Mouse (Mus musculus) forebrain, postnatal 0 days (tissue): Measurements from ENCODE around the gene Ahnak. TPM values are rescaled to one million over a fixed set of nuclear protein-coding genes. Genes with fewer than 3 reads are reported as not detected.

Experiments used
- ATAC-seq: fragments of 200-750 bp; cut with Nextera tagmentation; 2 replicates; pipeline ENCODE4 v1.8.0; 2017; ENCODE audit warnings: mild to moderate bottlenecking, moderate library complexity
- DNase-seq: peaks from one replicate; pipeline ENCODE4 v3.0.0-alpha.2; 2015
- H3K27ac ChIP-seq: fragments of 300-500 bp; sonication (generic); 2 replicates; pipeline ENCODE4 v1.5.1; 2014; ENCODE audit warnings: low read depth, mild to moderate bottlenecking, antibody characterized with exemption, low read length, moderate library complexity, mixed read lengths
- H3K27me3 ChIP-seq: fragments of 300-500 bp; sonication (generic); 2 replicates; pipeline ENCODE4 v1.6.1; 2014; ENCODE audit warnings: mild to moderate bottlenecking, low read length, mixed read lengths; ENCODE audit not compliant: insufficient read depth
- H3K36me3 ChIP-seq: fragments of 300-500 bp; sonication (generic); 2 replicates; pipeline ENCODE4 v1.6.1; 2014; ENCODE audit warnings: mild to moderate bottlenecking, moderate library complexity; ENCODE audit not compliant: insufficient read depth
- H3K4me1 ChIP-seq: fragments of 300-500 bp; sonication (generic); 2 replicates; pipeline ENCODE4 v1.6.1; 2014; ENCODE audit warnings: antibody characterized with exemption; ENCODE audit not compliant: insufficient read depth
- H3K4me2 ChIP-seq: fragments of 300-500 bp; sonication (generic); 2 replicates; pipeline ENCODE4 v1.6.1; 2014; ENCODE audit warnings: low read depth, mild to moderate bottlenecking, moderate library complexity
- H3K4me3 ChIP-seq: fragments of 300-500 bp; sonication (generic); 2 replicates; pipeline ENCODE4 v1.5.1; 2014; ENCODE audit warnings: low read depth, low read length, mixed read lengths
- H3K9ac ChIP-seq: fragments of 300-500 bp; sonication (generic); 2 replicates; pipeline ENCODE4 v1.6.1; 2014; ENCODE audit warnings: mild to moderate bottlenecking
- H3K9me3 ChIP-seq: fragments of 300-500 bp; sonication (generic); 2 replicates; pipeline ENCODE4 v1.6.1; 2016; ENCODE audit warnings: low read length
- CTCF ChIP-seq: sonication (generic); IDR thresholded peaks from 2 replicates; pipeline ENCODE4 v1.5.1; 2016; ENCODE audit warnings: antibody characterized with exemption, control low read depth, low read depth
- WGBS: fragments of 180-500 bp; shearing (Covaris S2); extraction: QIAGEN DNeasy Blood & Tissue Kit; methylation state at CpG from one replicate; pipeline ENCODE4 v1.1.7; 2014; 5-methylcytosine and 5-hydroxymethylcytosine counted together
- polyA plus RNA-seq: library from polyadenylated mRNA; unstranded; fragments of >200 nt; fragmentation: Nextera tagmentation; extraction: Ambion mirVana; gene quantifications from 2 replicates; pipeline ENCODE4 v1.2.1, GENCODE M21; 2015
- total RNA-seq: library from RNA; depleted of rRNA; stranded (reverse); fragments of >200 nt; gene quantifications from 2 replicates; pipeline ENCODE4 v1.2.3, GENCODE M21; 2014

The Ahnak gene
- total and polyA plus RNA-seq, 2 experiments from 2014 or later = 3.2 to 17.9 TPM

- Histone ChIP-seq H3K4me2 (no peak overlapping the region), H3K9ac (no peak overlapping the region), H3K4me3 (no peak overlapping the region), H3K9me3 (no peaks in the 10 kb centered on the region), H3K27me3 (no peaks in the 10 kb centered on the region), H3K4me1 (no peaks in the 10 kb centered on the region), H3K27ac (no peak overlapping the region), H3K36me3 (no peaks in the 10 kb centered on the region)
- 73% methylated on average over 5 of the region's 5 CpGs for WGBS
- DNase-seq = no peak
- ATAC-seq = no peak
- TF ChIP-seq CTCF = no peak
Measured at GRCm38 (mm10) chr19:9106096-9106495, 117.0 kb downstream of the Ahnak start.

- H3K4me1 ChIP-seq = no peaks in the 10 kb centered on the region
- 66% methylated on average over 4 of the region's 4 CpGs for WGBS
- no peak for DNase-seq
- no peak for ATAC-seq
- no peak overlapping the region for H3K4me3 ChIP-seq
- no peak overlapping the region for H3K27ac ChIP-seq
- no peak overlapping the region for H3K9ac ChIP-seq
- H3K4me2 ChIP-seq = no peak overlapping the region
- no peaks in the 10 kb centered on the region for H3K27me3 ChIP-seq
- TF ChIP-seq CTCF = no peak
- no peaks in the 10 kb centered on the region for H3K9me3 ChIP-seq
- H3K36me3 ChIP-seq = no peaks in the 10 kb centered on the region
Measured at GRCm38 (mm10) chr19:9106751-9107378, 117.8 kb downstream of the Ahnak start.

DNA sequence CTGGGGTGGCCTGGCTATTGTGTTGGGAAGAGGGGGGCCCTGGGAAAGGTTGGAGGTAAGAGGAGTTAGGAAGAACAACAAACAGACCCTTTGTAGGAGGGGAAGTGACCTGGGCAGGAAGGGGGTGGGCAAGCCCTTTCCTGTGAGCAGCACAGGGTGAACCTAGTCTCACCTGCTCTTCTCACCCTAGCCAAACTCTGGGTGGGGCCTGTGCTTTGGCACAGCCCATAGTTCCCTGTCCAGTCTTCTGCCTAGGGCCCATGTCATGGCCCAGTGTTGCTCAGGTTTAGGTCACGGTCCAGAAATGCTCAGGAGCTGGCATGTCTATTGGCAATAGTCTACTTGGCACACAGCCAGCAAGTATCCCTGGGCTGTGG is 118.3 kb downstream of the Ahnak start:
- Histone ChIP-seq H3K27me3 (no peaks in the 10 kb centered on the region), H3K9ac (no peak overlapping the region), H3K9me3 (no peaks in the 10 kb centered on the region), H3K27ac (no peak overlapping the region), H3K4me3 (no peak overlapping the region), H3K4me1 (no peaks in the 10 kb centered on the region), H3K36me3 (peaks cover 3% of the 10 kb centered on the region), H3K4me2 (no peak overlapping the region)
- ATAC-seq = no peak
- no peak for TF ChIP-seq CTCF
- WGBS = 50% methylated on average over 1 of the region's 1 CpGs
- DNase-seq = no peak

- Histone ChIP-seq H3K9me3 (no peaks in the 10 kb centered on the region), H3K36me3 (peaks cover 14% of the 10 kb centered on the region), H3K4me2 (no peak overlapping the region), H3K4me1 (no peaks in the 10 kb centered on the region), H3K27ac (no peak overlapping the region), H3K27me3 (no peaks in the 10 kb centered on the region), H3K4me3 (no peak overlapping the region), H3K9ac (no peak overlapping the region)
- TF ChIP-seq CTCF = no peak
- 88% methylated on average over 1 of the region's 1 CpGs for WGBS
- no peak for ATAC-seq
- no peak for DNase-seq
Measured at GRCm38 (mm10) chr19:9108536-9108935, 119.5 kb downstream of the Ahnak start.

- TF ChIP-seq CTCF = peak; percentile 93
- 59% methylated on average over 4 of the region's 4 CpGs for WGBS
- peak; percentile 94 for ATAC-seq
Measured at GRCm38 (mm10) chr19:9110182-9110869, 121.2 kb downstream of the Ahnak start.

GRCm38 (mm10) chr19:9112043-9112442 is 123.0 kb downstream of the Ahnak start:
- ATAC-seq (no peak), DNase-seq (no peak)
- 76% methylated on average over 8 of the region's 8 CpGs for WGBS
- no peak overlapping the region for H3K4me2 ChIP-seq
- no peak for TF ChIP-seq CTCF
- H3K27me3 ChIP-seq = no peaks in the 10 kb centered on the region
- H3K4me3 ChIP-seq = no peak overlapping the region
- H3K4me1 ChIP-seq = no peaks in the 10 kb centered on the region
- H3K36me3 ChIP-seq = peaks cover 33% of the 10 kb centered on the region
- no peaks in the 10 kb centered on the region for H3K9me3 ChIP-seq
- H3K9ac ChIP-seq = no peak overlapping the region
- H3K27ac ChIP-seq = no peak overlapping the region

More at GRCm38 (mm10) chr19:9110182-9110869, 121.2 kb downstream of the Ahnak start:
- H3K27me3 ChIP-seq = no peaks in the 10 kb centered on the region
- H3K4me2 ChIP-seq = no peak overlapping the region
- peaks cover 22% of the 10 kb centered on the region for H3K36me3 ChIP-seq
- no peak overlapping the region for H3K27ac ChIP-seq
- H3K9ac ChIP-seq = no peak overlapping the region
- no peaks in the 10 kb centered on the region for H3K4me1 ChIP-seq
- H3K4me3 ChIP-seq = no peak overlapping the region
- peak; percentile 86 for DNase-seq
- H3K9me3 ChIP-seq = no peaks in the 10 kb centered on the region

- H3K36me3 ChIP-seq = peaks cover 40% of the 10 kb centered on the region
- H3K27me3 ChIP-seq = no peaks in the 10 kb centered on the region
- ATAC-seq = no peak
- TF ChIP-seq CTCF = no peak
- H3K27ac ChIP-seq = no peak overlapping the region
- no peak for DNase-seq
- H3K4me1 ChIP-seq = no peaks in the 10 kb centered on the region
- no peak overlapping the region for H3K4me2 ChIP-seq
- no peaks in the 10 kb centered on the region for H3K9me3 ChIP-seq
- 86% methylated on average over 4 of the region's 4 CpGs for WGBS
- H3K4me3 ChIP-seq = no peak overlapping the region
- H3K9ac ChIP-seq = no peak overlapping the region
Measured at GRCm38 (mm10) chr19:9116268-9116667, 127.2 kb downstream of the Ahnak start.
